Mouse (Mus musculus) Patski (cell line): ENCODE measurements at regions not wholly inside any gene's neighbourhood (a gene's known extent, or its start where the extent isn't known, plus 50 kb on each side); places are given as distances from the start of the nearest gene placed in this dataset.
A peak's percentile ranks its signal among the peaks of the same experiment; 100 is the strongest.

ENCODE experiments used
- ATAC-seq: fragments of 100-300 bp; one replicate; pipeline ENCODE4 v1.8.0; 2021
- CTCF ChIA-PET: fragments of 350-600 bp; sonication (Branson Sonifier 250); formaldehyde crosslinking; loops from one replicate; lab custom pipeline; 2022; ENCODE audit warnings: inconsistent platforms; lab: Charles Lee
- POLR2A ChIA-PET: fragments of 350-600 bp; sonication (Branson Sonifier 250); formaldehyde crosslinking; loops from one replicate; lab custom pipeline; 2022; ENCODE audit warnings: antibody characterized with exemption, inconsistent platforms; lab: Charles Lee
- DNase-seq: peaks from one replicate; pipeline ENCODE4 v3.0.0-alpha.2; 2011; ENCODE audit warnings: low read depth, low spot score
- H3K27me3 ChIP-seq: fragments of 371-371 bp; one replicate; pipeline ENCODE4 v1.5.1; 2021
- CTCF ChIP-seq: fragments of 100-300 bp; IDR thresholded peaks from one replicate; pipeline ENCODE4 v1.5.1; 2021
- in situ Hi-C: fragments of 300-500 bp; cut with MboI; formaldehyde crosslinking; loops from 3 replicates; pipeline ENCODE4 v1.11.1; 2018; ENCODE audit warnings: low pct_unique_long_range_greater_than_20kb, mixed read lengths

GRCm38 (mm10) chr6:78899952-78900351 is 431.3 kb upstream of the Reg3g start:
- DNase-seq (peak; percentile 1), ATAC-seq (no peak)
- POLR2A ChIA-PET = no interaction called here
- no peaks in the 10 kb centered on the region for H3K27me3 ChIP-seq
- CTCF ChIA-PET = interaction anchor here (0.6 kb wide), 1 partner anchor 15 kb away, joined by 3 read pairs; no protein-coding TSS in a partner anchor
- peak; percentile 60 for TF ChIP-seq CTCF
- in situ Hi-C loops = no loop called here

DNA sequence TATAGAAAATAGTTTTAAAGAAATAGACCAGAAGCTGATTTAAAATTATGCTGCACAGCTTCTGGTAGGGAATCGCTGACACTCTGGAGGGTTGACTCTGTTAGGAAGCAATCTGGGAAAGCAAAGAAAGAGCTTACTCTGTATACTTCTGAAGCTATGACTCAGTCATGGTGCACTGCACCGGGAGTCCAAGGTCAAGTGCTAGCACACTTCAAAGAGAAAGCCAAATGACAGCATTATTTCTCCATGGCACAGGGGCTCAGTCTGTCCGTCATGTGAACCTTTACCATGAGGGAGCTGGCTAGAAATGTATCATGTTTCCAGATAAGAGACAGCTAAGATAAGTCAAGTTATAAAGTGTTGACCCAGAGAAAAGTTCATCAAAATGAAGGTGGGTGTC is 424.1 kb upstream of the Reg3g start:
- TF ChIP-seq CTCF = no peak
- POLR2A ChIA-PET = no interaction called here
- ATAC-seq (no peak), DNase-seq (no peak)
- CTCF ChIA-PET = no interaction called here
- H3K27me3 ChIP-seq = no peaks in the 10 kb centered on the region
- in situ Hi-C loops = no loop called here

- ATAC-seq = no peak
- ChIA-PET CTCF (no interaction called here), POLR2A (no interaction called here)
- no peak for DNase-seq
- H3K27me3 ChIP-seq = no peaks in the 10 kb centered on the region
- in situ Hi-C loops = no loop called here
- TF ChIP-seq CTCF = no peak
These were observed 394.4 kb upstream of the Reg3g start for GRCm38 (mm10) chr6:78863031-78863430.

DNA sequence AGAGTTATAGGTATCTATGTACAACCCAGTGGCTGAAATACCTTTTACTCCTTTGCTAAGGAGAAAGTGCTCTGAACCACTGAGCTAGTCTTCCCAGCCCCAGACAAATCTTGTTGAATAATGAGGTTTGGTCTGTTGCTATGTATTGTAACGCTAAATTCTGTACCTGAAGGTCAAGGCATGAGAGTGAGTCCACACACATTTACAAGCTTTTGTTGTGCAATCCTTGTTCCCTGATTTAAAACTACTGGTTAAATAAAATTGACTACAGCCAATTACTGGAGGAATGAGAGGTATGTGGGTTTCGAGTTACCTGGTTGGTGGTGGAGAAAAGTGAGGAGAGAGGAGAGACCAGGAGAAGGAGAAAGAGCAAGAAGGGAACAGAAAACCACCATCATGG is 372.6 kb upstream of the Reg3g start:
- DNase-seq (no peak), ATAC-seq (no peak)
- H3K27me3 ChIP-seq = no peaks in the 10 kb centered on the region
- in situ Hi-C loops = no loop called here
- ChIA-PET CTCF (no interaction called here), POLR2A (no interaction called here)
- no peak for TF ChIP-seq CTCF

DNA sequence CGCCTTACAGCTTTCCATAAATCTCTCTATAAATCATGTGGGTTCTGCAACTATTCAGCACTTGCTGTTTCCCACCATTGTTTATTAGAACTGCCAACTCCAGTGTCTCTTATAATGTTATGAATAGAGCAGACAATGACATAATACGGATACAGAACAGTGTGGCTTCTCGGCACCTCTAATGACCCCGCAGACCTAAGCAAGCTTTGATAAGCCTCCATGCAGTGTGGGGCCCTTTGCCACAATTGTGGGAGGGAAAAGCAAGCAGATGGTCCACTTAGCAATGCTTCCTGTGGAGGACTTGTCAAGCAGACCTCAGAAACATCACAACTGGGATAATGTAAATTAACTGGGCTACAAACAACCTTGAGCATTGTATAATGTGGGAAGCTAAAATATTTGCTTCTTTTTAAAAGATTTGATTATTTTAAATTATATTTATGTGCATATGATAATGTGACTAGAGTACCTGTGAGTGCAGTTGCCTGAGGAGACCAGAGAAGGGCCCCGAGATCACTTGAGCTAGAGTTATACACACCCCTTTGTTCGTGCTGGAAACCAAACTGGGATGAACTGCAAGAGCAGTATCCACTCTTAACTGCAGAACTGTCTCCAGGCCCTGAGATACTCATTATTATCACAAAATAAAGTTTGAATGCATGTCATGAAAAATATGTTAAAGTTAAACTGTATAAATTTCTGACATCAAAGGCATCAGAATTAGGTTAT is 357.4 kb upstream of the Reg3g start:
- no peak for TF ChIP-seq CTCF
- no peaks in the 10 kb centered on the region for H3K27me3 ChIP-seq
- in situ Hi-C loops = no loop called here
- POLR2A ChIA-PET = no interaction called here
- no peak for DNase-seq
- CTCF ChIA-PET = no interaction called here
- ATAC-seq = no peak

GRCm38 (mm10) chr6:78821251-78821650 is 352.6 kb upstream of the Reg3g start:
- POLR2A ChIA-PET = no interaction called here
- CTCF ChIA-PET = no interaction called here
- no peak for TF ChIP-seq CTCF

DNA sequence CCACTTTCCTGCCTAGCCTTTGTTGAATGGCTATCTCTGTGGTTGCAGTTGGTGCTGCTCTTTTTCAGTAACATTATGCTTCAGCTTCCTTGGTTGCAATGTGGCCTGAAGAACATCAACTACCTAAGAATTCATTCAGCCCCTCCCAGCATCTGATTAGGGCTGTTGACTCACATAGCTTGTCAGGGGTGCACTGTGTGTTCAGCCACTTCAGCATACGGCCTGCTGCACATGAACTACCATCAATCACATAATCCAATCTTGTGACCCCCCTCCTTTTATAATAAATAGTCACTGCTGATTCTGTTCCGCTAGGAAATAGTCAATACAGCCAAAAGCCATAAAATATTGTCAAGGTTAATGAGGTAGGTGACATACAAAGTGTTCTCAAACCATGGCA is 328.3 kb upstream of the Reg3g start:
- ATAC-seq (no peak), DNase-seq (no peak)
- no peak for TF ChIP-seq CTCF
- in situ Hi-C loops = no loop called here
- no peaks in the 10 kb centered on the region for H3K27me3 ChIP-seq
- ChIA-PET CTCF (no interaction called here), POLR2A (no interaction called here)

More at GRCm38 (mm10) chr6:78821251-78821650, 352.6 kb upstream of the Reg3g start:
- no peak for ATAC-seq
- H3K27me3 ChIP-seq = no peaks in the 10 kb centered on the region
- DNase-seq = no peak
- in situ Hi-C loops = no loop called here

DNA sequence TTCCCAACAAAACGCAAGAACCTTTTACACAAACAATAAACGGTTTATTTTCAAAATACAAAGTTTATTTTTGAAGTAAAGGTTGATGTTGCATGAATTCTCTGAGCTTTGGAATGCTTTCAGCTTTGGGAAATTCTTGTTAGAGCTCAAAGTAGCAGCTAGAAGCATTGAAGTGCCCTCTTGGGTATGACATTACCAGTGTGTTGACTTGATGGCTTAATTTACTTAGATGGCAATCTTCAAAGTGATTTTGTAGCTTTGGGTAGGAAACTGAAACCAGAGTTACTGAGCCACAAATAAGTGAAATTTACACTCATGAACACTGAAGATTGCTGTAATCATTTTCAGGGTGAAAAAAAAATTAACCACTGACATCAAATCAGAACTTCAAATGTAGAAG is 320.3 kb upstream of the Reg3g start:
- ATAC-seq (no peak), DNase-seq (no peak)
- CTCF ChIA-PET = no interaction called here
- in situ Hi-C loops = no loop called here
- TF ChIP-seq CTCF = no peak
- POLR2A ChIA-PET = no interaction called here
- no peaks in the 10 kb centered on the region for H3K27me3 ChIP-seq

GRCm38 (mm10) chr6:78757619-78758018 is 288.9 kb upstream of the Reg3g start:
- peak; percentile 24 for TF ChIP-seq CTCF
- in situ Hi-C loops = no loop called here
- no peaks in the 10 kb centered on the region for H3K27me3 ChIP-seq
- DNase-seq (no peak), ATAC-seq (no peak)
- ChIA-PET CTCF (no interaction called here), POLR2A (no interaction called here)
